Mouse (Mus musculus): ENCODE measurements around the gene Elfn1. TPM values are rescaled to one million over a fixed set of nuclear protein-coding genes. Genes with fewer than 3 reads are reported as not detected.

Elfn1 gene
- total and polyA plus RNA-seq, 3 experiments = 0.04 to 0.06 TPM; not detected in 1

DNA sequence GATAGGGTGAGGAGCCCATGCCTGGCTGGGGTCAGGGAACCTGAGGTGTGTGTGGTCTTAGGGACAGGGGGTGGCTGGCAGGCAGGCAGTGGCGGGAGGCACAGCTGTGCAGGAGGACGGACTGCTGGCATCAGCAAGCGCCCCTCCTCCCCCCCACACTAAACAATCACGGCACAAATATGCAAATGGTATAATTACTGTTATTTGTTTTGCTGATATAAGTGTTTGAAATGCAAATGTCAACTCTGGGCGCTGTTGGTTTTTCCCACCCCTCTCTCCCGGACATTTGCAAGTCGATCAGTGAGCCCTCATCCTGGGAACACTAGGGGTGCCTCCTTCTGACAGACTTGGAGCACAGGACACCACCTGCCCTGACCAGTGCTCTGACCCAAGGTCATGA is 37.0 kb downstream of the Elfn1 start:
- Histone ChIP-seq H3K36me3 (replicated peaks in 1 of 2; ENCODE audit: control insufficient read depth in 1 of 2, insufficient read depth in 1 of 2, low read length in 1 of 2) (no peaks in the 10 kb centered on the region), H3K27ac (ENCODE audit: insufficient read depth, low read depth) (no peak overlapping the region), H3K9me3 (replicated peaks; ENCODE audit: low read length) (peaks cover 11% of the 10 kb centered on the region), H3K4me2 (ENCODE audit: insufficient read depth, low read depth, poor library complexity, severe bottlenecking) (no peak overlapping the region), H3K27me3 (replicated peaks) (peaks cover 18% of the 10 kb centered on the region), H3K4me1 (ENCODE audit: control insufficient read depth in 1 of 2, insufficient read depth in 2 of 2) (peaks cover 0 to 9% of the 10 kb centered on the region in 2 experiments; a peak in 2 of 4 replicates), H3K4me3 (replicated peaks in 1 of 3; ENCODE audit: low read depth in 2 of 3, low read length in 2 of 3, poor library complexity in 1 of 3) (no peak overlapping the region), H3K9ac (ENCODE audit: insufficient read depth, low read depth) (no peak overlapping the region), H3K79me2 (replicated peaks; ENCODE audit: control insufficient read depth, extremely low read depth, insufficient read depth, poor library complexity, severe bottlenecking) (no peaks in the 10 kb centered on the region)
- TF ChIP-seq MAZ (IDR thresholded peaks at IDR 0.05; ENCODE audit: low read depth, low read length) = no peak
- no peak for TF ChIP-seq ELF1 (IDR thresholded peaks at IDR 0.05; ENCODE audit: low read depth, low read length)
- no peak for TF ChIP-seq MXI1 (IDR thresholded peaks at IDR 0.05; ENCODE audit: low read depth, low read length)
- TF ChIP-seq POLR2AphosphoS2 (IDR thresholded peaks at IDR 0.05; ENCODE audit: low read depth, low read length) = no peak
- no peak for TF ChIP-seq NELFE (IDR thresholded peaks at IDR 0.05; ENCODE audit: low read depth, low read length)
- TF ChIP-seq HCFC1 (IDR thresholded peaks at IDR 0.05; ENCODE audit: low read depth, low read length) = no peak
- no peak for TF ChIP-seq USF2 (conservative IDR thresholded peaks at IDR 0.05; ENCODE audit: low read depth, low read length)
- no peak for TF ChIP-seq CHD2 (IDR thresholded peaks at IDR 0.05; ENCODE audit: low read length)
- no peak for TF ChIP-seq TBP (conservative IDR thresholded peaks at IDR 0.05; ENCODE audit: low read depth, low read length)
- no peak for TF ChIP-seq USF1 (IDR thresholded peaks at IDR 0.05; ENCODE audit: low read depth, low read length)
- no peak for TF ChIP-seq RCOR1 (conservative IDR thresholded peaks at IDR 0.05; ENCODE audit: low read depth, low read length)
- no peak for TF ChIP-seq ZNF384 (IDR thresholded peaks at IDR 0.05; ENCODE audit: low read depth, low read length)
- no peak for DNase-seq (ENCODE audit: extremely low read depth)
- dilution Hi-C loops (cut with MboI; ENCODE audit: extremely low pct_ligation_motif_present, extremely low pct_unique_long_range_greater_than_20kb, low sequenced_read_pairs) (no loop called here), in situ Hi-C loops (cut with MboI; ENCODE audit: low pct_ligation_motif_present, low pct_unique_long_range_greater_than_20kb, low sequenced_read_pairs) (no loop called here)

DNA sequence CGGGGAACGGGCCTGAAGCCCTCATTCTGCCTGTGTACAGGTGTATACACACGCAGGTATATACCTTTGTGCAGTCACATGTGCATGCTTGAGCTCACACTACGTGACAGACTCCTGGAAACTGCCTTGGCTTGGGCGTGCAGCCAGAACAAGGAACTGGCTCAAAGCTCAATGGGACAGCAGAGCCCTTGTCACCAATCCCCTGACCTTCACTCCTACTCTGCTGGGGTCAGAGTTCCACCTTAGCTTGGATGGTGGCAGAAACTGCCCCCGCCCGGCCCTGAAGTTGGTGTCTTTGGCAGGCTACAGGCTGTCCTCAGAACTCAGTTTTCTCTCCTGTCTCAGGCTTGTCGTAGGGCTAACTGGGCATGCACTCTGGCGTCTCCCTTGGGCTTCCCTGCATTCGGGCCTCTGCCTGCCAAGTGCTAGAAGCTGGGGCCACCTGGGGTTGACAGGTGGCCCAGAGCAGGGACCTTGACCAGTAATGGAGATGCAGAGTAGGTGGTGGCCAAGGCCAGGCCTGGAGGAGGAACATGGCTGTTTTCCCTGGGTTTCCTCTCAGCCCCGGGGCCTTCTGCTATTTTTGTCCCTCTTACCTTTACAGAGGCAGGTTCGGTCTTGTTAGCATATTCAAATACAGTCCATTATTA is 38.1 kb downstream of the Elfn1 start:
- Histone ChIP-seq H3K9me3 (replicated peaks; ENCODE audit: low read length) (peaks cover under 1% of the 10 kb centered on the region), H3K4me3 (replicated peaks in 1 of 3; ENCODE audit: low read depth in 2 of 3, low read length in 2 of 3, poor library complexity in 1 of 3) (no peak overlapping the region), H3K4me2 (ENCODE audit: insufficient read depth, low read depth, poor library complexity, severe bottlenecking) (no peak overlapping the region), H3K27me3 (replicated peaks) (peaks cover 23% of the 10 kb centered on the region), H3K79me2 (replicated peaks; ENCODE audit: control insufficient read depth, extremely low read depth, insufficient read depth, poor library complexity, severe bottlenecking) (no peaks in the 10 kb centered on the region), H3K4me1 (ENCODE audit: control insufficient read depth in 1 of 2, insufficient read depth in 2 of 2) (peaks cover 0 to 9% of the 10 kb centered on the region in 2 experiments; a peak in 2 of 4 replicates), H3K36me3 (replicated peaks in 1 of 2; ENCODE audit: control insufficient read depth in 1 of 2, insufficient read depth in 1 of 2, low read length in 1 of 2) (no peaks in the 10 kb centered on the region), H3K9ac (ENCODE audit: insufficient read depth, low read depth) (no peak overlapping the region), H3K27ac (ENCODE audit: insufficient read depth, low read depth) (no peak overlapping the region)
- TF ChIP-seq SMC3 (IDR thresholded peaks at IDR 0.05; ENCODE audit: low read depth, low read length) = no peak
- no peak for TF ChIP-seq HCFC1 (IDR thresholded peaks at IDR 0.05; ENCODE audit: low read depth, low read length)
- no peak for TF ChIP-seq JUN (IDR thresholded peaks at IDR 0.05; ENCODE audit: insufficient read depth, low read depth, low read length)
- TF ChIP-seq TBP (conservative IDR thresholded peaks at IDR 0.05; ENCODE audit: low read depth, low read length) = no peak
- no peak for TF ChIP-seq ZC3H11A (IDR thresholded peaks at IDR 0.05; ENCODE audit: low read depth, low read length)
- no peak for DNase-seq (ENCODE audit: extremely low read depth)
- dilution Hi-C loops (cut with MboI; ENCODE audit: extremely low pct_ligation_motif_present, extremely low pct_unique_long_range_greater_than_20kb, low sequenced_read_pairs) (no loop called here), in situ Hi-C loops (cut with MboI; ENCODE audit: low pct_ligation_motif_present, low pct_unique_long_range_greater_than_20kb, low sequenced_read_pairs) (no loop called here)
